Mouse (Mus musculus): ENCODE results near the gene Slc22a6. TPM values are rescaled to one million over a fixed set of nuclear protein-coding genes. Genes with fewer than 3 reads are reported as not detected.
A peak's percentile ranks its signal among the peaks of the same experiment; 100 is the strongest.

Gene Slc22a6
- polyA plus RNA-seq, 1 experiment from 2014 or later = not detected

DNA sequence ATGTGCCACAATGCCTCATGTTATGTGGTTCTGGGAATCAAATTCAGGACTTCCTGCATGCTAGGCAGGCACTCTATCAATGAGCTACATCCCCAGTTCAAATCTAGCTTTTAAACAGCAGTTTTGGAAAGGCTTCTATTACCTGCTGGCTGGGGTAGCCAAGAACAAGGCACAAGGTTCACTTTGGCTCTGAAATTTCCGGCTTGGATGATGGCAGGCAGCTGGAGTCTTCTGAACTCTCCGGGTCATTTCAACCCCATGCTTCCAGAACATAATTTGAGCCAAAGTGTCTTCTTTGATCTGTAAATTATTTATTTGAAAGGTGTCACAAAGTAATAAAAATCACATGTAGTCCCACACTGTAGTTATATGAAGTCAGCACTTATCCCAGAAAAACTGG, 4.7 kb upstream of the Slc22a6 start:
- Histone ChIP-seq H3K27me3 (no peaks in the 10 kb centered on the region), H3K36me3 (no peaks in the 10 kb centered on the region), H3K27ac (no peak overlapping the region), H3K4me2 (replicated peaks) (no peak overlapping the region), H3K9me3 (no peaks in the 10 kb centered on the region), H3K9ac (no peak overlapping the region), H3K4me1 (peaks cover 9% of the 10 kb centered on the region; the same call in 1 of the 2 replicates), H3K4me3 (no peak overlapping the region)
- ATAC-seq (ENCODE audit: low FRiP score, low read depth) = no peak
- 50% methylated on average over 2 of the region's 2 CpGs for WGBS

DNA sequence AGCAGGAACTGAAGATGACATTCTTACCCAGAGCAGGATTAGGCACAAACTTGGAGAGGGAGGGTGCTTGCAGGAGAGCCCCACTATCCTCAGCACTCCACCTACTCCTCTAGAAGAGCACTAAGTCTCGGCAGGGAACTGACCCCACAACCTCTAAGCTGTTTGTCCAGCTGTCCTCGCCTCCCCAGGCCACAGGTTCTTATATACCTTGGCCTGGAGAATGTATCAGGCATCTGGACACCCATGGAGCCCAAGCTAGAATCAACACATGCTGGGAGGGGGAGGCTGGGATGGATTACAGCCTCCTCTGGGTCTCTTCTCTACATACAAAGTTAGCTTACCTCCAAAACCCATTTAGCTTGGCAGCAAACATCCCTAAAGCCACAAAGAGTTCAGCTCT, 3.5 kb upstream of the Slc22a6 start:
- H3K27ac ChIP-seq = no peak overlapping the region
- no peaks in the 10 kb centered on the region for H3K36me3 ChIP-seq
- no peak overlapping the region for H3K4me3 ChIP-seq
- WGBS = 50% methylated on average over 2 of the region's 2 CpGs
- H3K4me2 ChIP-seq (replicated peaks) = no peak overlapping the region
- no peak for ATAC-seq (ENCODE audit: low FRiP score, low read depth)
- H3K4me1 ChIP-seq = peaks cover 9% of the 10 kb centered on the region; the same call in 1 of the 2 replicates
- H3K9ac ChIP-seq = no peak overlapping the region
- no peaks in the 10 kb centered on the region for H3K27me3 ChIP-seq
- H3K9me3 ChIP-seq = no peaks in the 10 kb centered on the region

DNA sequence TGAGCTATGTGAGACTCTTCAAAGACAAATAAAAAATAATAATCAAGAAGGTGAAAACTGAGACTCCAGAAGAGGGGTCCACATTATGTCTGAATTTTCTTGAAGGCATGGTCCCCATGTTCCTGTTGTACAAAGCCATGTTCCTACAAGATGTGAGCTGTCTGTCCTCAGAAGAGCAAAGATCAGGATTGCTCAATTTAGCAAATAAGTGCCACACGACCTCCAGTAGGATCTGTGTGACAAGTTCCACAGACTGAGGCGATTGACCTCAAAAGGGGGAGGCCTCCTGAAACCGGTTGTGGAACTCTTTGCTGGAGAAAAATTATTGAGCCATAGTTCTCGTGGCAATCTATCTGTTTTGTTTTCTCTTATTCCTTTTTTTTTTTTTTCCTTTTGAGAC, 1.5 kb upstream of the Slc22a6 start:
- H3K4me3 ChIP-seq = no peak overlapping the region
- H3K27ac ChIP-seq = no peak overlapping the region
- no peak overlapping the region for H3K4me2 ChIP-seq (replicated peaks)
- ATAC-seq (ENCODE audit: low FRiP score, low read depth) = no peak
- 75% methylated on average over 4 of the region's 4 CpGs for WGBS
- no peak overlapping the region for H3K9ac ChIP-seq
- no peaks in the 10 kb centered on the region for H3K27me3 ChIP-seq
- H3K36me3 ChIP-seq = no peaks in the 10 kb centered on the region
- peaks cover 9% of the 10 kb centered on the region; the same call in 1 of the 2 replicates for H3K4me1 ChIP-seq
- H3K9me3 ChIP-seq = no peaks in the 10 kb centered on the region

DNA sequence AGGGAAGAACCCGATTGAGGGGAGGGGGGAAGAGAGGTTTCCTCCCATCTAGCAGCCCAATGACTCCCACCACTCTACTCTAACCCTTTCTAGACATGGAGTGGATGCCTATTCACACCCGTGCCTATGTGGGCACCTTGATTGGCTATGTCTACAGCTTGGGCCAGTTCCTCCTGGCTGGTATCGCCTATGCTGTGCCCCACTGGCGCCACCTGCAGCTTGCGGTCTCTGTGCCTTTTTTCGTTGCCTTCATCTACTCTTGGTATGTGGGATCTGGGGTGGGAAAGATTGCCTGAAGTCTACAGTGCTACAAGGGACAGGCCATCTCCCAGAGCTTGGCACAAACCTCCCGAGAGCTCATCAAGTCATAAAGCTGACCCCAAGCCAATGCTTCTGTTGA, 3.3 kb downstream of the Slc22a6 start:
- Histone ChIP-seq H3K4me1 (no peaks in the 10 kb centered on the region), H3K27me3 (0 out of 2 replicates have a peak, but pooled peaks cover 3% of the 10 kb centered on the region), H3K36me3 (no peaks in the 10 kb centered on the region), H3K27ac (no peak overlapping the region), H3K9me3 (no peaks in the 10 kb centered on the region), H3K4me2 (replicated peaks) (no peak overlapping the region), H3K4me3 (no peak overlapping the region), H3K9ac (no peak overlapping the region)
- 89% methylated on average over 7 of the region's 7 CpGs for WGBS
- ATAC-seq (ENCODE audit: low FRiP score, low read depth) = no peak

DNA sequence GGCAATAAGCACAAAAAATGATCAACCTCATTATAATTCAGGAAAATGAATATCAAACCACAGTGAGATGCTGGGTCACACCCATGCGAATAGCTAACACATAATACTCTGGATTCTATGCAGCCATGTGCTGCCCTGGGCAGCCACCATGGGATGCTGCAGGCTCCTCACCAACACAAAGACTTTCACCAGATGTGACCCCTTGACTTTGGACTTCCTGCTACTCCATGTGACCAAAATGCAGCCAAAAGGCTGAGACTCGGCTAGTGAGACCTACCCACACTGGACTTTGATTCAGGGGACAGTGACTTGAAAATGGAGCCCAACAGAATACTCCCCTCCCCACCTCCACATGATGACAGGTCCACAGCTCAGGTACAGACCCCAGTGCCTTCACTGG, 12.4 kb downstream of the Slc22a6 start:
- Histone ChIP-seq H3K27me3 (0 out of 2 replicates have a peak, but pooled peaks cover 3% of the 10 kb centered on the region), H3K4me1 (no peaks in the 10 kb centered on the region), H3K4me2 (replicated peaks) (no peak overlapping the region), H3K9ac (no peak overlapping the region), H3K36me3 (no peaks in the 10 kb centered on the region), H3K27ac (no peak overlapping the region), H3K4me3 (no peak overlapping the region), H3K9me3 (no peaks in the 10 kb centered on the region)
- whole genome bisulfite sequencing = 59% methylated on average over 2 of the region's 2 CpGs
- no peak for ATAC-seq (ENCODE audit: low FRiP score, low read depth)

DNA sequence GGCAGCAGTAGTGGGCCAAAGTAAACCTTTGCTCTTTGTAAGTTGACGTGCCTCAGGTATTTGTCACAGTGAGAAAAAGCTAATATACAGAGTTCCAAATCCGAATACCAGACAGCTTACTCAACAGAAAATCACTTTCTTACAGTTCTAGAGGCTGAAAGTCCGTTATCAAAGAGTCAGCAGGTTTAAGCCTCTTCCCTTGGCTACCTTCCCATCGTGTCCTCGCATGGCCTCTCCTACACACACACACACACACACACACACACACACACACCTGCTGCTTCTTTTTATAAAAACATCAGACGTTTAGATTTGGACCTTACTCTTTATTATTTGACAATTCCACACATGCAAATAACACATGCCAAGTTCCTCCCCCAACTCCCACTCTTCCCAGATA, 13.0 kb downstream of the Slc22a6 start:
- H3K36me3 ChIP-seq = no peaks in the 10 kb centered on the region
- no peak overlapping the region for H3K27ac ChIP-seq
- H3K4me3 ChIP-seq = no peak overlapping the region
- no peak overlapping the region for H3K9ac ChIP-seq
- H3K4me2 ChIP-seq (replicated peaks) = no peak overlapping the region
- 80% methylated on average over 6 of the region's 6 CpGs for WGBS
- no peaks in the 10 kb centered on the region for H3K27me3 ChIP-seq
- H3K9me3 ChIP-seq = no peaks in the 10 kb centered on the region
- H3K4me1 ChIP-seq = no peaks in the 10 kb centered on the region
- no peak for ATAC-seq (ENCODE audit: low FRiP score, low read depth)

DNA sequence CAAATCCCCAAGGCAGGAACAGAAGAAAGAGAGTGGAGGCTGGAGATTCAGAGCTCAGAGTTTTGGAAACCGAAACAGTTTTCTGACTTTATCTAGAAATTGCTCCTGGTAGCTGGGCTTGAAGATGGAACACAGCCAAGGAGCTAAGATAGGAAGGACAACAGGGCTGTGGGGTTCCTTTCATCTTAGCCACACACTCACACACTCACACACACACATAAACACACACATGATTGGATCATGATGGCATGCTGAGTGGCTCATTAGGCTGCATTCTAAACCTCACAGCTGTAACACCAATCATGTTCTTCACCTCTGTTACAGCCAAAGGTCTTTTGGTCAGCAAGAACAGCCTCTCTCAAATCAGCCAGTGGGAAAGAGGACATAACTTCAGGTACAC, 14.2 kb downstream of the Slc22a6 start:
- H3K4me3 ChIP-seq = no peak overlapping the region
- ATAC-seq (ENCODE audit: low FRiP score, low read depth) = no peak
- H3K27me3 ChIP-seq = no peaks in the 10 kb centered on the region
- H3K4me2 ChIP-seq (replicated peaks) = no peak overlapping the region
- no peaks in the 10 kb centered on the region for H3K9me3 ChIP-seq
- H3K9ac ChIP-seq = no peak overlapping the region
- H3K27ac ChIP-seq = no peak overlapping the region
- 80% methylated on average over 1 of the region's 1 CpGs for WGBS
- no peaks in the 10 kb centered on the region for H3K4me1 ChIP-seq
- no peaks in the 10 kb centered on the region for H3K36me3 ChIP-seq

DNA sequence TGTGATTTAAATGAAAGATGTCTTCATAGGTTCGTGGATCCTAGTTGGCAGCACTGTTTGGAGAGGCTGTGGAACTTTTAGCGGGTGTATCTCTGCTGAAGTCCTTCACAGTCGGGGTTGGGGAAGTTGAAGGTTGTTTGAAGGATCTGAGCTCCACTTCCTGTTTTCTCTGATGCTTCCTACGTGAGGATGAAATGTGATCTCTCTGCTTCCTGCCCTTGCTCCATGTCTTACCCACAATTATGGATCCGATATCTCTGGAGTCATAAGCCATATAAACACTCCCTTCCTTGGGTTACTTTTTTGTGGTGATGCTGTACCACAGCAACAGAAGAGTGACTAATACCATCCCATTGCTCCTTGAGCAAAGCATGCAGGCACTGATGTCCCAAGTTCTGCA, 24.2 kb downstream of the Slc22a6 start:
- WGBS = 61% methylated on average over 5 of the region's 5 CpGs
- Histone ChIP-seq H3K4me2 (replicated peaks) (no peak overlapping the region), H3K9ac (no peak overlapping the region), H3K27ac (no peak overlapping the region), H3K9me3 (no peaks in the 10 kb centered on the region), H3K36me3 (no peaks in the 10 kb centered on the region), H3K4me3 (no peak overlapping the region), H3K27me3 (no peaks in the 10 kb centered on the region), H3K4me1 (peaks cover 8% of the 10 kb centered on the region; the same call in 1 of the 2 replicates)
- no peak for ATAC-seq (ENCODE audit: low FRiP score, low read depth)

DNA sequence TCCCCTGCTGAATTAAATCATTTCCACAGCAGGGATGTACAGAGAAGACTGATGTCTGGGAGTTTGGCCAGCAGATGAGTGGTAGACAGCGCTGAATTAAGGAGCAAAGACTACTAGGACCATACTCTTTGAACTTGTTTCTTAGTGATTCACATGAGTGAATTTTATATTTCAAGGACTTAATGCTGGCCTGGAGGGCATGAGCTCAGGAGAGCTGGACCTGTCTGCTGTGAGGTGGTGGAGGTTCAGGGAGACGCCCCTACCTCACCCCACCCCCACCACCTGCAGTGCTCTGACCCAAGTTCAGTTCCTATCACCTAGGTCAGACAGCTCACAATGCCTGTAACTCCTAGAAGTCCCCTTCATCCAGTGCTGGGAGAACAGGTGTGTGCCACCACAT, 28.6 kb downstream of the Slc22a6 start:
- H3K4me1 ChIP-seq = peaks cover 8% of the 10 kb centered on the region; the same call in 1 of the 2 replicates
- no peak for ATAC-seq (ENCODE audit: low FRiP score, low read depth)
- no peaks in the 10 kb centered on the region for H3K36me3 ChIP-seq
- H3K27me3 ChIP-seq = no peaks in the 10 kb centered on the region
- no peak overlapping the region for H3K27ac ChIP-seq
- H3K4me2 ChIP-seq (replicated peaks) = no peak overlapping the region
- 69% methylated on average over 2 of the region's 2 CpGs for WGBS
- no peaks in the 10 kb centered on the region for H3K9me3 ChIP-seq
- 0 out of 2 replicates have a peak overlapping the region, but pooled peaks have one; percentile 8 for H3K9ac ChIP-seq
- no peak overlapping the region for H3K4me3 ChIP-seq

DNA sequence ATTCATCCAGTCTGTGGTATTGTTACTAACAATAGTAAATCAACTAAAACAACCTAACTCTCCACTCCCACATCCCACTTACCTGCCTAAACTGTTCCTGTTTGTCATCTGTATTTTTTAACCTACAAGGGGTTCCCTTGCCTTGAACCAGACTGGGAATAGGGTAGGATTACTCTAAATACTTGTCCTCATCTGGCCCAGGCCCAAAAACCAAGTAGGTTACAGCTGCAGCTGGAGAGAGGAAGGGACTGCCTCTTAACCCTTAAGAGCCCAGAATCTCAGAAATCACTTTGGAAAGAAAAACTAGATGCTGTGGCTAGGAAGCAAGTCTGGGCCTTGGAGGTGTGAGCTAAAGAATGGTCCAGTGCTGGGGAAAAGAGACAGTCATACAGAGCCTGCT, 38.0 kb downstream of the Slc22a6 start:
- H3K27ac ChIP-seq = no peak overlapping the region
- H3K27me3 ChIP-seq = peaks cover 4% of the 10 kb centered on the region; the same call in 1 of the 2 replicates
- no peaks in the 10 kb centered on the region for H3K36me3 ChIP-seq
- ATAC-seq (ENCODE audit: low FRiP score, low read depth) = no peak
- no peak overlapping the region for H3K4me2 ChIP-seq (replicated peaks)
- H3K9me3 ChIP-seq = no peaks in the 10 kb centered on the region
- H3K4me3 ChIP-seq = no peak overlapping the region
- H3K4me1 ChIP-seq = peaks cover 3% of the 10 kb centered on the region; the same call in 1 of the 2 replicates
- H3K9ac ChIP-seq = no peak overlapping the region

DNA sequence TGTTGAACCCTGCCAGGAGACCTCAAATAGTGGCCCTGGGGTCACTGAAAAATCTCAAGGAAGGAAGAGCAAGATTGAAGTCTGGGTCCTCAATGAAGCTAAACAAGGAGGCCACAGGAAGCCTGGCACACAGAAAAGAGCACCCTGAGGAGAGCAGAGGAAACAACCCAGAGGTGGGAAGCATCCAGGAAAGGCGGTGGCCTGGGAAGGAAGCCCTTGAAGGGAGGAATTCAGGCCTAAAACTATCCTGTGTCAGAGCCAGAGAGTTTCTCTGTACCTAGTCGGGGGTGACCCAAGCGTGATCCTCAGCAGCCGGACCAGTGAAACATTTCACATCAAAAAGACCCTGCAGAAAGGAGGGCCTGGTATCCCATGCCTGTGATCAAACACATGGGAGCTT, 38.5 kb downstream of the Slc22a6 start:
- WGBS = 80% methylated on average over 4 of the region's 4 CpGs
- Histone ChIP-seq H3K4me3 (no peak overlapping the region), H3K4me1 (peaks cover 3% of the 10 kb centered on the region; the same call in 1 of the 2 replicates), H3K4me2 (replicated peaks) (no peak overlapping the region), H3K27ac (no peak overlapping the region), H3K9me3 (no peaks in the 10 kb centered on the region), H3K36me3 (no peaks in the 10 kb centered on the region), H3K9ac (no peak overlapping the region), H3K27me3 (peaks cover 7% of the 10 kb centered on the region; the same call in 1 of the 2 replicates)
- ATAC-seq (ENCODE audit: low FRiP score, low read depth) = no peak

DNA sequence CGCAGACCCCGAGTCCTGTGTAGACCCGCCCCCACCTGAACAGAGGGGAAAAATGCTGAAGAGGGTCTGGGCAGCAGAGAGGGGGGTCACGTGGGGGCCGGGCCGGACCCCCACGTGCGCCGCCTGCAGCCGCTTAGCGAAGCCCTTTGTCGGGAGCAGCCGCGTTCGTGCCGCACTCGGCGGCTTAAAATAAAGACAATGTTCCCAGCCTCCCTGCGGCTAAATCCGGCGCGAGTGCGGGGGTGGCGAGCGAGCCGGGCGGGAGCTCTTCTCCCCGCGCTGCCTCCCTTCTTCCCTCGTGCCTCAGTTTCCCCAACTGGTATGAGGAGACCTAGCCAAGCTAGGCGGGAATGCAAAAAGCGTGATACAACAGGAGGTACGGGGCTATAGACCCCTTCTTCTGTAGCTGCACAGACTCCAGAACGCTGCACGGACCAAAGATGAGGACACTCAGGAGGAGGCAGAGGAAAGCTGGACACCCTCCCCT, 44.0 kb downstream of the Slc22a6 start:
- Histone ChIP-seq H3K4me2 (replicated peaks) (peak overlapping the region; percentile 92), H3K27me3 (peaks cover 20% of the 10 kb centered on the region), H3K36me3 (no peaks in the 10 kb centered on the region), H3K9me3 (no peaks in the 10 kb centered on the region), H3K4me3 (peak overlapping the region; percentile 49), H3K4me1 (peaks cover 24% of the 10 kb centered on the region; the same call in 1 of the 2 replicates), H3K27ac (no peak overlapping the region), H3K9ac (peak overlapping the region; percentile 67)
- WGBS = 2% methylated on average over 35 of the region's 35 CpGs
- ATAC-seq (ENCODE audit: low FRiP score, low read depth) = peak; percentile 67

DNA sequence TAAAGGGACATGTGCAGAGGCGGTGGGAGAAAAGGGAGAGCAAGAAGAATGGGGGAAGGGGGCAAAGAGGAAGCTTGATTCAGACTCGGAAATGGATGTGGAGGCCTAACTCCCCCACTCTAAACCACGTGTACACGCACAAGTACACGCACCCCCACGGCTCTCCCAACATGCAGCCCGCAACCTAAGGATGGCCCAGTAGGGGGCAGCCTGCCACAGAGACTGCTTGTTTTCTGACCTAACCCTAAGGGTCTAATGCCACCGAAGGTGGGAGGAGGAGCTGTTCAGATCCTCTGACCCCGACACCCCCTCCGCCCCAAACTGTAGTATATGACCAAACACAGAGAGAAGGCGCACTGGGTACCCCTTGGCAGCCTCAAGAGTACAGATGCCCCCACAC, 44.5 kb downstream of the Slc22a6 start:
- Histone ChIP-seq H3K9ac (no peak overlapping the region; the same call in 1 of the 2 replicates), H3K9me3 (no peaks in the 10 kb centered on the region), H3K4me3 (peak overlapping the region; percentile 49), H3K36me3 (no peaks in the 10 kb centered on the region), H3K4me2 (replicated peaks) (peak overlapping the region; percentile 92), H3K4me1 (peaks cover 24% of the 10 kb centered on the region; the same call in 1 of the 2 replicates), H3K27ac (no peak overlapping the region), H3K27me3 (peaks cover 20% of the 10 kb centered on the region)
- ATAC-seq (ENCODE audit: low FRiP score, low read depth) = no peak
- WGBS = 4% methylated on average over 11 of the region's 11 CpGs

All from limb, embryonic 13.5 days (tissue).